Mouse (Mus musculus) lung, postnatal 0 days (tissue): ENCODE data around the gene Cbr1.

ENCODE experiments used
- CTCF ChIP-seq: IDR thresholded peaks from 2 replicates; pipeline ENCODE4 v1.5.1; 2016; ENCODE audit warnings: antibody characterized with exemption, mild to moderate bottlenecking
- EP300 ChIP-seq: IDR thresholded peaks from 2 replicates; pipeline ENCODE4 v1.6.1; 2016; ENCODE audit warnings: antibody characterized with exemption, mild to moderate bottlenecking, control low read depth

DNA sequence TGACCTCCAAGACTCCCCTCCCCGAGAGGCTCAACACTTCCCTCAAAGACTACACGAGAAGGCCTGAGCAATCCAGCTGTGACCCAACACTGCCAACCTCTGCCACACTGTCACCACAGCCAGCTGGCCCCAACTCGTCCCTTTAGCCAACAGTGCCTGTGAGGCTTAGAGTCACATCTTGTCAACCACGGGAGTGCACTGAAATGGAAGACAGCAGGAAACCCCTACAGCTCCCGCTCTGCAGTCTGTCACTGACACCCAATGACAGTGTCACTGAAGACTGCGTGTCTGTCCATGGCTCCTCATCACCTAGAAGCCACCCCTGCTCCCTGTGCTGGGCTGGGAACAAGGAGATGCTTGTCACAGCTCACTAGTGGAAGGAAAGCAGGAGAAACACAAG lies 24.5 kb upstream of the Cbr1 start:
- TF ChIP-seq EP300 (peak; percentile 84), CTCF (no peak)
